In the genomic region with DNA sequence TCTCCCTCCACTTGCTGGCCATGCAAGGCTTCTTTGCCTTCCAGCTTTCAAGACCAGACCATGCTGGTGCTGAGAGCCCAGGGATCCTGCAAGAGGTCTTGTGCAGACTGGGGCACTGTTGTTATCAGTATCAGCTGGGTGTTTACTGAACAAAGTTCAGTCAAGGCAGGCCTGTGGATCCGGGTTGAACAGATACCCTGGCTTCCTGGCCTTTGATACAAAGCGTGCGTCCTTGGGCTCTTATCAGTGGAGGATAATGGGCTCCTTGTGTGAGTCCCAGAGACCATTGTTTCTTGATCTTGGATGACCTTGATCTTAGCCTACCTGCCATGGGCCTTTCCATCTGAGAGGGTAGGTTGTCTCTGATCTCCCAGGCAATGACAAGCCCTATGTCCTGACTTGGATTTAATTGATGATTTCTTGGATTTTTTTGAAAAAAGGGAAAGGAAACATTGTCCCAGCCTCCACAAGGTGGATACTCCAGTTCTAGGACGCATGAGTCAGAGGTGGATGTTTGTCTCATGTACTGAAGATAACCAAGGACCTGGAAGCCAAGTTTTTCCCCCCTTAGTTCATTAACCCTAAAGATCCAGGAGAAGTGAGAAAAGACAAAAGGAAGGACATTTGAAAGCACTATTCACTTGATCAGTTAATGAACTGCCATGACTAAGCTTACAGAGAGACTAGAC, we compare ENCODE assay signal across 32 mouse cellular contexts. TPM values are rescaled to one million over a fixed set of nuclear protein-coding genes. Genes with fewer than 3 reads are reported as not detected.
DNase-seq lines count a peak whose midpoint lies in the region; ATAC-seq and TF ChIP-seq lines count a peak whose summit lies in the region.
"Had no signal": no experiment of that assay in that cellular context is flagged by ENCODE, and none has a peak within 500 bp of the region (broad histone marks: within the 10 kb centered on the region; RNA-seq: fewer than 3 reads in every experiment).

No protein-coding gene starts in this region.

- WGBS in intestine, embryonic 14.5 days, result 54% methylated on average over 4 of the region's 4 CpGs
- 42% methylated on average over 4 of the region's 4 CpGs for WGBS in stomach, postnatal 0 days

- H3K27me3 ChIP-seq in intestine, embryonic 14.5 days (replicated peaks; ENCODE audit: control insufficient read depth, insufficient read depth, low read length), result no peaks in the 10 kb centered on the region
- H3K27me3 ChIP-seq in stomach, postnatal 0 days (ENCODE audit: control insufficient read depth, insufficient read depth, low read length), result no peaks in the 10 kb centered on the region
- H3K27me3 ChIP-seq: CH12.LX; embryonic facial prominence, embryonic 13.5 days; forebrain, embryonic 13.5 days; midbrain, embryonic 13.5 days had no signal

- peak; percentile 90 for ATAC-seq in intestine, embryonic 14.5 days (replicated peaks; ENCODE audit: low FRiP score, low TSS enrichment, low read depth)
- peak; percentile 37 for ATAC-seq in megakaryocyte progenitor cell, adult 5-6 weeks (replicated peaks; ENCODE audit: poor library complexity)
- peak; percentile 93 for ATAC-seq in stomach, postnatal 0 days (ENCODE audit: low FRiP score, low TSS enrichment)
- ATAC-seq: forebrain, embryonic 13.5 days; inflammation-experienced regulatory T-cells, adult 6 months; midbrain, embryonic 13.5 days; Patski had no signal

- TF ChIP-seq CTCF in stomach, postnatal 0 days (IDR thresholded peaks at IDR 0.05; ENCODE audit: low read depth), result no peak

- H3K9ac ChIP-seq in intestine, embryonic 14.5 days (ENCODE audit: low read length), result no peak overlapping the region
- no peak overlapping the region for H3K9ac ChIP-seq in stomach, postnatal 0 days (ENCODE audit: low read length)
- H3K9ac ChIP-seq: embryonic facial prominence, embryonic 13.5 days; forebrain, embryonic 13.5 days; hindbrain, embryonic 14.5 days; midbrain, embryonic 13.5 days had no signal

- no peak overlapping the region for H3K4me3 ChIP-seq in intestine, embryonic 14.5 days (ENCODE audit: low read depth, low read length)
- no peak overlapping the region for H3K4me3 ChIP-seq in stomach, postnatal 0 days (ENCODE audit: low read depth, low read length)
- H3K4me3 ChIP-seq: embryonic facial prominence, embryonic 13.5 days; erythroblast, embryonic 14.5 days; forebrain, embryonic 13.5 days; gastrocnemius, adult 2 months; layer of hippocampus, adult 2 months; midbrain, embryonic 13.5 days had no signal

- no peaks in the 10 kb centered on the region for H3K36me3 ChIP-seq in intestine, embryonic 14.5 days (ENCODE audit: control insufficient read depth, insufficient read depth, low read length)
- no peaks in the 10 kb centered on the region for H3K36me3 ChIP-seq in stomach, postnatal 0 days (ENCODE audit: control insufficient read depth, insufficient read depth, low read length)
- H3K36me3 ChIP-seq: embryonic facial prominence, embryonic 13.5 days; G1E; midbrain, embryonic 13.5 days had no signal

- H3K4me2 ChIP-seq in intestine, embryonic 14.5 days (ENCODE audit: low read length), result no peak overlapping the region
- H3K4me2 ChIP-seq in stomach, postnatal 0 days (replicated peaks; ENCODE audit: low read depth), result no peak overlapping the region
- H3K4me2 ChIP-seq: embryonic facial prominence, embryonic 13.5 days; forebrain, embryonic 13.5 days; hindbrain, embryonic 14.5 days; liver, embryonic 11.5 days; midbrain, embryonic 13.5 days had no signal

- TF ChIP-seq EP300 in stomach, postnatal 0 days (optimal IDR thresholded peaks at IDR 0.05), result no peak

- H3K9me3 ChIP-seq in intestine, embryonic 14.5 days (ENCODE audit: control insufficient read depth, low read length), result no peaks in the 10 kb centered on the region
- no peaks in the 10 kb centered on the region for H3K9me3 ChIP-seq in stomach, postnatal 0 days (ENCODE audit: control insufficient read depth, low read length)
- H3K9me3 ChIP-seq: embryonic facial prominence, embryonic 13.5 days; forebrain, embryonic 13.5 days; G1E; midbrain, embryonic 13.5 days had no signal

- DNase-seq in adrenal gland, postnatal 10 days, result peak; percentile 30
- DNase-seq in adrenal gland, postnatal 14 days, result no peak
- DNase-seq in intestine, embryonic 14.5 days (ENCODE audit: low spot score), result no peak
- DNase-seq in stomach, postnatal 0 days (ENCODE audit: low spot score), result peak; percentile 68
- DNase-seq in lung, postnatal 25 days (ENCODE audit: low spot score), result no peak
- DNase-seq in kidney, postnatal 25 days, result no peak
- DNase-seq: cerebellum, adult 2 months; cerebellum, postnatal 25 days; embryo, embryonic 11 days; gastrocnemius, adult 2 months; heart, postnatal 4 days; lung, adult 18-20 months; lung, postnatal 10 days; right cerebral cortex, postnatal 14 days; spleen, adult 18-20 months had no signal

- H3K27ac ChIP-seq in intestine, embryonic 14.5 days (ENCODE audit: low read depth), result no peak overlapping the region
- no peak overlapping the region for H3K27ac ChIP-seq in stomach, postnatal 0 days (replicated peaks)
- H3K27ac ChIP-seq: embryonic facial prominence, embryonic 13.5 days; forebrain, embryonic 13.5 days; gastrocnemius, adult 2 months; hindbrain, embryonic 14.5 days; layer of hippocampus, adult 2 months; midbrain, embryonic 13.5 days had no signal

- no peaks in the 10 kb centered on the region for H3K4me1 ChIP-seq in intestine, embryonic 14.5 days (replicated peaks; ENCODE audit: control insufficient read depth, insufficient read depth, low read length)
- no peaks in the 10 kb centered on the region for H3K4me1 ChIP-seq in stomach, postnatal 0 days (replicated peaks; ENCODE audit: control insufficient read depth, insufficient read depth)
- H3K4me1 ChIP-seq: embryonic facial prominence, embryonic 13.5 days; forebrain, embryonic 13.5 days had no signal

RNA-seq across cellular contexts. Expression of a gene that starts 17.3 kb away (rescaled TPM):
- total RNA-seq in adrenal gland, postnatal 10 days (2021), result 1 to 10 TPM; 1.8 to 3.0 TPM
- total RNA-seq in adrenal gland, postnatal 14 days (2021), result 1.6 and 7.5 TPM in 2 replicates
- 0.07 and 0.16 TPM in 2 replicates for polyA plus RNA-seq in intestine, embryonic 14.5 days (2014; fragmentation: Nextera tagmentation; extraction: Ambion mirVana)
- 0.39 TPM in 1 of 2 replicates, not detected in the other for total RNA-seq in megakaryocyte progenitor cell, adult 5-6 weeks (2015)
- total RNA-seq in megakaryocyte progenitor cell, adult 5-6 weeks (2017), result not detected in 2 replicates
- polyA plus RNA-seq in stomach, postnatal 0 days (2015; fragmentation: Nextera tagmentation; extraction: Ambion mirVana), result 0.12 and 0.13 TPM in 2 replicates
- total RNA-seq: gastrocnemius, adult 2 months; layer of hippocampus, adult 2 months had no signal
- polyA plus RNA-seq: G1E; hindbrain, embryonic 14.5 days; kidney, embryonic 16.5 days; limb, embryonic 11.5 days; midbrain, embryonic 13.5 days; Patski had no signal

RNA-seq across cellular contexts. Expression of a gene that starts 47.5 kb away (rescaled TPM):
- total RNA-seq in adrenal gland, postnatal 10 days (2021), result 1 to 10 TPM; 2.4 to 2.9 TPM
- 2.9 and 5.4 TPM in 2 replicates for total RNA-seq in adrenal gland, postnatal 14 days (2021)
- polyA plus RNA-seq in intestine, embryonic 14.5 days (2014; fragmentation: Nextera tagmentation; extraction: Ambion mirVana), result 2.4 and 2.9 TPM in 2 replicates
- 0.32 and 0.78 TPM in 2 replicates for total RNA-seq in megakaryocyte progenitor cell, adult 5-6 weeks (2015)
- 0.21 and 0.54 TPM in 2 replicates for total RNA-seq in megakaryocyte progenitor cell, adult 5-6 weeks (2017)
- polyA plus RNA-seq in stomach, postnatal 0 days (2015; fragmentation: Nextera tagmentation; extraction: Ambion mirVana), result 11.1 and 11.2 TPM in 2 replicates
- total RNA-seq: CH12.LX; megakaryocyte, adult 5-6 weeks; monocyte, adult 5-6 weeks; neutrophil, adult 5-6 weeks had no signal
- polyA plus RNA-seq: erythroblast, embryonic 14.5 days; G1E had no signal

Comparison
In these comparisons a context has a peak if more than half of its experiments do, and no peak if none do; other contexts are left out.
1. DNase-seq: peak in adrenal gland, postnatal 10 days (single experiment) and stomach, postnatal 0 days (single experiment); none in adrenal gland, postnatal 14 days (single experiment), intestine, embryonic 14.5 days (single experiment), lung, postnatal 25 days (single experiment) and kidney, postnatal 25 days (0 of 2).
2. ATAC-seq: peak in every context shown above with its lines; median percentile 93 in stomach, postnatal 0 days; 90 in intestine, embryonic 14.5 days; 37 in megakaryocyte progenitor cell, adult 5-6 weeks.